Mouse (Mus musculus) CH12.LX (cell line): ENCODE measurements around the gene Gm28038. TPM values are rescaled to one million over a fixed set of nuclear protein-coding genes. Genes with fewer than 3 reads are reported as not detected.

Source experiments
- DNase-seq: peaks from one replicate; pipeline ENCODE4 v3.0.0-alpha.2; 2013; ENCODE audit errors: extremely low read depth
- H3K27ac ChIP-seq: 2 replicates; pipeline ENCODE4 v1.5.1; 2012; ENCODE audit warnings: low read depth, mild to moderate bottlenecking, control low read depth, moderate library complexity; ENCODE audit not compliant: insufficient read depth
- H3K27me3 ChIP-seq: replicated peaks from 2 replicates; pipeline ENCODE3; 2012; ENCODE audit warnings: inconsistent platforms
- H3K36me3 ChIP-seq, 2 experiments: replicated peaks in 1 of 2; 2 replicates each; pipeline versions ENCODE3 to v1.6.1; 2012; ENCODE audit warnings: inconsistent platforms in 1 of 2, low read length in 1 of 2, mild to moderate bottlenecking in 1 of 2, mixed read lengths in 1 of 2, moderate library complexity in 1 of 2; ENCODE audit not compliant: control insufficient read depth in 1 of 2, insufficient read depth in 1 of 2
- H3K4me1 ChIP-seq, 2 experiments: 2 replicates each; pipeline ENCODE4 v1.6.1; 2012; ENCODE audit warnings: inconsistent platforms in 1 of 2, moderate library complexity in 1 of 2; ENCODE audit not compliant: insufficient read depth in 2 of 2, control insufficient read depth in 1 of 2
- H3K4me2 ChIP-seq: 2 replicates; pipeline ENCODE4 v1.6.1; 2012; ENCODE audit warnings: low read depth, mild to moderate bottlenecking, control low read depth; ENCODE audit not compliant: poor library complexity, insufficient read depth, severe bottlenecking
- H3K4me3 ChIP-seq, 3 experiments: fragments of 150-350 bp in 1 of 3; sonication (generic) in 1 of 3; replicated peaks in 1 of 3; 2 replicates each; pipeline versions ENCODE3 to v1.5.1; 2011 to 2012; ENCODE audit warnings: low read depth in 2 of 3, low read length in 2 of 3, mild to moderate bottlenecking in 2 of 3, moderate library complexity in 2 of 3, control low read depth in 1 of 3, improper control_type of control experiment in 1 of 3, inconsistent platforms in 1 of 3, mixed read lengths in 1 of 3; ENCODE audit not compliant: poor library complexity in 1 of 3
- H3K79me2 ChIP-seq: replicated peaks from 2 replicates; pipeline ENCODE4 v1.6.1; 2012; ENCODE audit warnings: mild to moderate bottlenecking, moderate library complexity; ENCODE audit not compliant: control insufficient read depth, poor library complexity, insufficient read depth, severe bottlenecking; ENCODE audit errors: extremely low read depth
- H3K9ac ChIP-seq: 2 replicates; pipeline ENCODE4 v1.6.1; 2012; ENCODE audit warnings: low read depth, mild to moderate bottlenecking, control low read depth, moderate library complexity; ENCODE audit not compliant: insufficient read depth
- H3K9me3 ChIP-seq: replicated peaks from 2 replicates; pipeline ENCODE3; 2012; ENCODE audit warnings: low read length, inconsistent platforms, mixed read lengths
- CHD2 ChIP-seq: IDR thresholded peaks from 2 replicates; pipeline ENCODE4 v1.6.1; 2011; ENCODE audit warnings: low read length, improper control_type of control experiment
- CTCF ChIP-seq, 2 experiments: IDR thresholded peaks in 1 of 2; conservative IDR thresholded peaks in 1 of 2; 2 replicates each; pipeline ENCODE4 v1.5.1; 2011 to 2012; ENCODE audit warnings: low read depth in 2 of 2, low read length in 2 of 2, improper control_type of control experiment in 1 of 2, inconsistent platforms in 1 of 2, mild to moderate bottlenecking in 1 of 2, moderate library complexity in 1 of 2
- E2F4 ChIP-seq: IDR thresholded peaks from 2 replicates; pipeline ENCODE4 v1.6.1; 2011; ENCODE audit warnings: low read depth, low read length, improper control_type of control experiment; ENCODE audit not compliant: insufficient replicate concordance
- ELF1 ChIP-seq: IDR thresholded peaks from 2 replicates; pipeline ENCODE4 v1.6.1; 2014; ENCODE audit warnings: low read depth, mild to moderate bottlenecking, inconsistent platforms, low read length, improper control_type of control experiment
- ETS1 ChIP-seq: conservative IDR thresholded peaks from 2 replicates; pipeline ENCODE4 v1.6.1; 2012; ENCODE audit warnings: low read depth, mild to moderate bottlenecking, inconsistent platforms, low read length, improper control_type of control experiment, moderate library complexity
- HCFC1 ChIP-seq: IDR thresholded peaks from 2 replicates; pipeline ENCODE4 v1.6.1; 2012; ENCODE audit warnings: low read depth, mild to moderate bottlenecking, inconsistent platforms, low read length, improper control_type of control experiment
- IRF4 ChIP-seq: IDR thresholded peaks from 2 replicates; pipeline ENCODE4 v1.6.1; 2014; ENCODE audit warnings: low read depth, mild to moderate bottlenecking, inconsistent platforms, low read length, improper control_type of control experiment
- KAT2A ChIP-seq: IDR thresholded peaks from 2 replicates; pipeline ENCODE4 v1.6.1; 2012; ENCODE audit warnings: low read length, improper control_type of control experiment, inconsistent platforms; ENCODE audit not compliant: insufficient replicate concordance
- MAFK ChIP-seq: IDR thresholded peaks from 2 replicates; pipeline ENCODE4 v1.6.1; 2011; ENCODE audit warnings: low read length, improper control_type of control experiment; ENCODE audit not compliant: insufficient replicate concordance
- MAX ChIP-seq: IDR thresholded peaks from 2 replicates; pipeline ENCODE4 v1.6.1; 2011; ENCODE audit warnings: low read length, improper control_type of control experiment
- MAZ ChIP-seq: IDR thresholded peaks from 2 replicates; pipeline ENCODE4 v1.6.1; 2012; ENCODE audit warnings: low read depth, mild to moderate bottlenecking, inconsistent platforms, low read length, improper control_type of control experiment, moderate library complexity
- MXI1 ChIP-seq: IDR thresholded peaks from 2 replicates; pipeline ENCODE4 v1.6.1; 2011; ENCODE audit warnings: mild to moderate bottlenecking, low read depth, low read length, improper control_type of control experiment
- NELFE ChIP-seq: IDR thresholded peaks from 2 replicates; pipeline ENCODE4 v1.6.1; 2011; ENCODE audit warnings: low read depth, low read length, improper control_type of control experiment
- POLR2A ChIP-seq: IDR thresholded peaks from 2 replicates; pipeline ENCODE4 v1.6.1; 2011; ENCODE audit warnings: low read depth, mild to moderate bottlenecking, improper control_type of control experiment, low read length
- POLR2AphosphoS2 ChIP-seq: IDR thresholded peaks from 2 replicates; pipeline ENCODE4 v1.6.1; 2011; ENCODE audit warnings: low read depth, low read length, improper control_type of control experiment
- SIN3A ChIP-seq: IDR thresholded peaks from 2 replicates; pipeline ENCODE4 v1.6.1; 2012; ENCODE audit warnings: low read length, improper control_type of control experiment, inconsistent platforms
- SMC3 ChIP-seq: IDR thresholded peaks from 2 replicates; pipeline ENCODE4 v1.6.1; 2011; ENCODE audit warnings: low read depth, low read length, improper control_type of control experiment
- TCF12 ChIP-seq: IDR thresholded peaks from 2 replicates; pipeline ENCODE4 v1.6.1; 2014; ENCODE audit warnings: low read depth, mild to moderate bottlenecking, inconsistent platforms, low read length, improper control_type of control experiment
- USF1 ChIP-seq: IDR thresholded peaks from 2 replicates; pipeline ENCODE4 v1.6.1; 2014; ENCODE audit warnings: low read depth, mild to moderate bottlenecking, inconsistent platforms, low read length, improper control_type of control experiment
- ZKSCAN1 ChIP-seq: IDR thresholded peaks from 2 replicates; pipeline ENCODE4 v1.6.1; 2012; ENCODE audit warnings: low read depth, inconsistent platforms, low read length, improper control_type of control experiment, borderline replicate concordance
- ZNF384 ChIP-seq: IDR thresholded peaks from 2 replicates; pipeline ENCODE4 v1.6.1; 2012; ENCODE audit warnings: low read depth, low read length, improper control_type of control experiment, inconsistent platforms
- dilution Hi-C: fragments of 300-500 bp; cut with MboI; formaldehyde crosslinking; loops from 2 replicates; pipeline ENCODE4 v1.14.3; 2020; ENCODE audit warnings: low sequenced_read_pairs; ENCODE audit not compliant: extremely low pct_unique_long_range_greater_than_20kb, extremely low pct_ligation_motif_present
- in situ Hi-C: fragments of 300-500 bp; cut with MboI; formaldehyde crosslinking; loops from 3 replicates; pipeline ENCODE4 v1.14.3; 2019; ENCODE audit warnings: low sequenced_read_pairs, low pct_ligation_motif_present, low pct_unique_long_range_greater_than_20kb, mixed read lengths
- polyA plus RNA-seq: library from polyadenylated mRNA; unstranded; fragments of >175 nt; gene quantifications from 2 replicates; pipeline ENCODE4 v1.2.1, GENCODE M21; 2012; ENCODE audit warnings: low read depth; ENCODE audit not compliant: insufficient read length
- total RNA-seq, 2 experiments: library from RNA; depleted of rRNA; stranded (reverse); fragments of 300-350 nt in 1 of 2; fragments of >200 nt in 1 of 2; gene quantifications; 2 replicates each; pipeline ENCODE4 v1.2.3; 2012 to 2014

Gene Gm28038
- total and polyA plus RNA-seq, 3 experiments, result not detected

DNA sequence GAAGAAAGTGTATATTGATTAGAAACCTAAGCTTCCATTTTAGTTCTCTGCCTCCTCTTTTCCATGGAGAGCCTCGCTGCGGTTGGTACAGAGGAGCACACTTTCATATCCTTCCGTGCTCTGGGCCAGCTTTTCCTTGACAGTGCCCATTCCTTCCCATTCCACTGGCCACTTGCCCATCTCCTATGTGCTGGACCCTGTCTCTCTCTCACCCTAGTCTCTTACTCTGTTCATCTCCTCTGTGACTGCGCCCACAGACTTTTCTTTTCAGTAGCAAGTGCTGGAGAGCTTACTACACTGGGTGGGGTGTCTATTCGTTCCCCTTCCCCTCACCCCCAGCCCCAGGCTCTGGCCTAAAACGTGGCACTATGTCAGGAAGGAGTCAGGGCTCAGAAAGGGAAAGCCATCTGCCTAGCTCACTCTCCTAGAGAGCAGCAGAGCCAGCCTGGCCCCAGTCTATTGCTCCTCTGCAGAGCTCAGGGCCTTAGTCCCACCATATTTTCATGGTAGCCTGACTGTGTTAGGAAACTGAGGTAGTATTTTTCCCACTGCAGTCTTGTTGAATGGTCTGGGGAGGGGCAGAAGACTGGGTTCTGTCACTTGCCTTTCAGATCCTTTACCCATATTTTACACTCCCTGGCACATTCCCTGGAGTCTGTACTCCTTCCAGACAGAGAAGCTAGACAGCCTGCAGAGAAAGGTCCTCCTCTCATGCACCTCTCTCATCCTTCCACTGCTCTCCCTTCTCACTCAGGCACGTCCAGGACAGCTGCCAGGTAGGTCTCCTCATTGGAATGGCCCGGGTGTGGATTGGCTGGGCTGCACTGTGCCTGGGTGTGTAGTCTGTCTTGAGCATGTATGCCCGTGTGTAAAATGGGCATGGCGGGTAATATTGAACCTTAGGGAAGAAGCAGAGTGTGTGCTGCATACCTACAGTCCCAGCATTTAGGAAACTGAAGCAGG lies 30.4 kb upstream of the Gm28038 start:
- peaks cover 7 to 52% of the 10 kb centered on the region in 2 experiments for H3K36me3 ChIP-seq
- H3K9me3 ChIP-seq, result no peaks in the 10 kb centered on the region
- peaks cover 22 to 47% of the 10 kb centered on the region in 2 experiments for H3K4me1 ChIP-seq
- TF ChIP-seq CTCF (conservative IDR thresholded peaks at IDR 0.05 in 1 of 2, IDR thresholded peaks at IDR 0.05 in 1 of 2; ENCODE audit: low read depth in 2 of 2, low read length in 2 of 2) (no peak), POLR2AphosphoS2 (no peak), CHD2 (no peak), E2F4 (no peak), ETS1 (no peak)
- H3K27me3 ChIP-seq, result no peaks in the 10 kb centered on the region
- H3K9ac ChIP-seq, result no peak overlapping the region
- DNase-seq, result no peak
- H3K4me3 ChIP-seq, result no peak overlapping the region
- H3K79me2 ChIP-seq, result no peaks in the 10 kb centered on the region
- H3K27ac ChIP-seq, result no peak overlapping the region
- H3K4me2 ChIP-seq, result no peak overlapping the region
- in situ Hi-C loops, result no loop called here
- dilution Hi-C loops, result no loop called here

GRCm38 (mm10) chr2:30251417-30252104 lies 29.3 kb upstream of the Gm28038 start:
- no peak overlapping the region for H3K4me2 ChIP-seq
- in situ Hi-C loops, result no loop called here
- H3K4me3 ChIP-seq, result no peak overlapping the region
- no peaks in the 10 kb centered on the region for H3K27me3 ChIP-seq
- no peak overlapping the region for H3K9ac ChIP-seq
- H3K36me3 ChIP-seq, result peaks cover 16 to 56% of the 10 kb centered on the region in 2 experiments
- TF ChIP-seq IRF4, result peak; percentile 59
- no peak for TF ChIP-seq SMC3
- TF ChIP-seq MAZ, result 0 out of 2 replicates have a peak, but pooled peaks have one; percentile 36
- TF ChIP-seq MXI1, result 0 out of 2 replicates have a peak, but pooled peaks have one; percentile 6
- peak; percentile 16; the same call in 1 of the 2 replicates for TF ChIP-seq MAX
- TF ChIP-seq ELF1, result peak; percentile 58; the same call in 1 of the 2 replicates
- no peak for TF ChIP-seq MAFK
- 0 out of 2 replicates have a peak, but pooled peaks have one; percentile 30 for TF ChIP-seq TCF12
- peak; percentile 30; the same call in 1 of the 2 replicates for TF ChIP-seq NELFE
- peak; percentile 62 for TF ChIP-seq POLR2A
- 0 out of 2 replicates have a peak, but pooled peaks have one; percentile 6 for TF ChIP-seq SIN3A
- no peak for TF ChIP-seq ZKSCAN1
- TF ChIP-seq ZNF384, result no peak
- TF ChIP-seq ETS1, result peak; percentile 12; the same call in 1 of the 2 replicates
- TF ChIP-seq KAT2A, result no peak
- peak; percentile 38; the same call in 1 of the 2 replicates for TF ChIP-seq HCFC1
- peak; percentile 67; the same call in 1 of the 2 replicates for TF ChIP-seq CHD2
- no peak for TF ChIP-seq USF1
- TF ChIP-seq, all 38 proteins: peak for 12
- Histone ChIP-seq H3K9me3 (no peaks in the 10 kb centered on the region), H3K79me2 (no peaks in the 10 kb centered on the region), H3K4me1 (peaks cover 14 to 36% of the 10 kb centered on the region in 2 experiments), H3K27ac (no peak overlapping the region)
- peak; percentile 86 for DNase-seq
- dilution Hi-C loops, result no loop called here
